Mouse (Mus musculus) right cerebral cortex, postnatal 14 days (tissue): Measurements from ENCODE around the gene Fxyd4.

Experiments used
- DNase-seq: peaks from one replicate; pipeline ENCODE4 v3.0.0; 2022

The Fxyd4 gene

DNA sequence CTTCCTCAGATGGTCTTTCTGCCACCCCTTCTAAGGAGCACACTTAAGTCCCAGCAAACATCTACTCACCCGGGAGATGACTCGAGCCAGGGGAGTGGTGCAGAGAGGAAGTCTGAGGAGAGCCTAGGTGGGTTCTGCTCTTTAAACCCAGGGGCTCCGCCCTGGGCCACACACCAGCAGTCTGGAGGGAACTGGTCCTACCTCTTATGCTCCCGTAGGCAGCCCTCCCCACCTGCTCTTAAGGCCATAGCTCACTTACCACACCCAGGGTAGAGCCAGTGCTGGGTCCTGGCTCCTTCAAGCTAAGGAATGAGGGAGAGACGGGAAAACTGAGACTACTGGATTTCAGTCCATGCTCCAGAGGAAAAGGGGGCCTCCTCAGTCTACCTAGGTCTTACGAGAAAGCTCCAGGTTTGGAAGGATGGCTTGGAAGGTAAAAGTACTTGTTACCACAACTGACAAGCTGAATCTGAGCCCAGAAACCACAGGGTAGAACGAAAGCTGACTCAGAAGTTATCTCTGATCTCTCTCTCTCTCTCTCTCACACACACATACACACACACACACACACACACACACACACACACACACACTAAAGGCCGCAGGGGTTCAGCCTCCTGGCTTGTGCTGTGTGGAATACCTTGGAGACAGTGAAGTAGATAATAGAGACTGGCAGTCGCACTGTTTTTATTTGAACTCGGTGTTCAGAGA lies at the start of gene Fxyd4:
Gene Fxyd4 (minus strand): TSS at position 471 of the 711 bp plus-strand sequence.
- no peak for DNase-seq

DNA sequence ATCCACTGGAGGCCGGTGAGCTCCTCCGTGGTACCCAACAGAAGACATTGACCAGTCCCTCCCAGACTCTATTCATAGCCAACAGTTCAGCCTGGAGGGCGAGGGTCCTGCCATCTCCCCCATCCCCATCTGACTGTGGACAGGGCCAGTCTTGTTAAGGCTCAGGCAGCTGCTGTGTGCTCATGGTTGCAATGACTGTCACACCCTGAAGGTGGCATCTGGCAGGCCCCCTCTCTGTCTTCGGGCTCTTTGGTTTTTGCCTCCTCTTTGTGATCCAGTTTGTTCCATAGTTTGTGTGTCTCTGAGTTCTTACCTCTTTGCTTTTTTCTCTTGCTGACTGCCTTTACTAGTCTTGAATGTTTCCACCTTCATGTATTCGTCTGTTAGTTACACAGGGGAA lies 49.7 kb upstream of the Fxyd4 start:
- no peak for DNase-seq

DNA sequence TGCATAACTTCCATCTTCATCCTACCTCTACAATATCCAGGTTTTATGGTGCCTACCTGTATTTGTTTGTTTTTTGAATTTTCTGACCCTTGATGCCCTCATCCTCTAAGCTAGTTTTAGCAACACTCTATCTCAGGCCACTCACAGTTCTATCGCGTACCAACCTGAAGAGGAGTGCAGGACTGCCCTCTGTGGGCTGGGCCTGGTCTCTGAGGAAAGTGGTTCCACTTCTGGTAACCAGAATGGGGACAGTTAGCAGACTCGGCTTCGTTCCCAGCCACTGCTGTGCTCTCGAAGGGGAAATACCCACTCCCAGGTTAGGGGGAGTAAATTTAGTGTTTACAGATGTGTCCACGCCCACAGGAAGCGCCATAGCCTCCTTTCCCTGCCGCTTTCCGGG lies 29.2 kb upstream of the Fxyd4 start:
- DNase-seq, result no peak

DNA sequence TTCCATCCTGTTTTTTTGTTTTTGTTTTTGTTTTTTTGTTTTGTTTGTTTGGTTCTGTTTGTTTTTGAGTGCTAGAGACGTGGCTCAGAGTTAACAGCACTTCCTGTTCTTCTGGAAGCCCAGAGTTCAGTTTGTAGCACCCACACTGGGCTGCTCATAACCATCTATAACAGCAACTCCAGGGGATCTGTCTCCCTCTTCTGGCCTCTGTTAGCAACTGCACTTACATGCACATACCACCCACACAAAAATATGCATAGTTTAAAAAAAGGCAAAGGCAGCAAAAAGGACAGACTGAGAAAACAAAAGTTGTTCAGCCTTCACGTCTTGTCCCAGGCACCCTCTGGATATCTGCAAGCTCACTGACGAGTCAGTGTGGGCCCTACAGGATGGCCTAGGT lies 25.7 kb upstream of the Fxyd4 start:
- DNase-seq, result no peak

DNA sequence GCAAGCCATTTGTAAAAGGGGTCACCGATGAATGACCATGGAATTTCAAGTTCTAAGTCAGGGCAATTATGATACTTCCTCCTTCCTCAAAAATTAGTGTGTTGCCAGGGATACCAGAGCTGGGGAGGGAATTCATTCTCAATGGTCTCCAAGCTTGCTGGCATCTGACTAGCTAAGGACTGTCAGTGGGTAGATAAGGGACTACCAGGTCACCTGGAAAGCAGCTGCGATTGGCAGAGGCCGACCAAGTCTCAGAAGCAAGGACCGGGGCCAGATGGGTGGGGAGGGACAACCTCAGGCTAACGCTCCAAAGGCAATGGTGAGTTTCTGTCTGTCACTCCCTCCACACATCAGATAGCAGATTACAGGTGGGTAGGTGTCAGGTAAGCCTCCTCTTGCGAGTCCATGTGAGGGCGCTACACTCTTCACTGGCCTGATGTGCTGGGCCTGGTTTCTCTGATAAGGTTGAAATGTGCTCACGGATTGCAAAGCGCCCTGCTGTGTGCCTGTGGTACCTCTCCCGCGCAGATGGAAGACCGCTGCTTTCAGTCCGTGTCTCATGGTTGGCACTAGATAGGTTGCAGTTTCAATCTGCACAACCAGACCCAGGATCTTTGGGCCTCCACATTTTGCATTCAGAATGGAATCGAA lies 19.5 kb upstream of the Fxyd4 start:
- DNase-seq, result no peak

DNA sequence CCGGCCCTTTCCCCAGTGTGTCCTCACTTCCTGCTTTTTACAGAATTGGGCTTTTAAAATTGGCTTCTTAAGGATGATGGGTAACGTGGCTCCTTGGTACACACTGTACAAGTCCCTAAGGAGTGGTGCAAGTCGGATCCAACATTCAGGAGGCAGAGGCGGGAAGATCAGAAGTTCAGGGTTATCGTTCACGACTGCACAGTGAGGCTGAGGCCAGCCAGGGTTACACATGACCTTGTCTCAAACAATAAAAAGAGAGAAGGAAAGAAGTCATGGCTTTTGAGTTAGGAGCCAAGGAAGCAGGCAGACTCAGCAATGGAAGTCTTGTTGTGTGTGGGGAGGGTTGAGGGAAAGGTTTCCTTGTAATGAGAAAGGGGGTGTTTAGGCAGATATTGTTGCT lies 18.7 kb upstream of the Fxyd4 start:
- no peak for DNase-seq

DNA sequence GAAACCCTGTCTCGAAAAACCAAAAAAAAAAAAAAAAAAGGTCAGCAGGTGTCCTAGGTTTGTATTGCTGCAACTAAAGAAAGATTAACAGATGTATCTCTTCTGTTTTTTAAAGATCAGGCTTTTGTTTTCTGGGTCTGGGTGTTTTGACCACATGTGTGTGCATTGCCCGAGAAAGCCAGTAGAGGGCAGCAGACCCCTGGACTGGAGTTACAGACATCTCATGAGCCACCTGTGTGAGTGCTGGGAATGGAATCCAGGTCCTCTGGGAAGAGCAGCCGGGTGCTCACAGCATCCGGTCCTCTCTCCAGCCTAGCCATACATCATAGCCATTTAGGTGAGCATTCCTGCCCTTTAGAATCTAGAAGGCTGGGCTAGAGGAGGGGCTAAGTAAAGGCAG lies 14.8 kb upstream of the Fxyd4 start:
- DNase-seq, result no peak

DNA sequence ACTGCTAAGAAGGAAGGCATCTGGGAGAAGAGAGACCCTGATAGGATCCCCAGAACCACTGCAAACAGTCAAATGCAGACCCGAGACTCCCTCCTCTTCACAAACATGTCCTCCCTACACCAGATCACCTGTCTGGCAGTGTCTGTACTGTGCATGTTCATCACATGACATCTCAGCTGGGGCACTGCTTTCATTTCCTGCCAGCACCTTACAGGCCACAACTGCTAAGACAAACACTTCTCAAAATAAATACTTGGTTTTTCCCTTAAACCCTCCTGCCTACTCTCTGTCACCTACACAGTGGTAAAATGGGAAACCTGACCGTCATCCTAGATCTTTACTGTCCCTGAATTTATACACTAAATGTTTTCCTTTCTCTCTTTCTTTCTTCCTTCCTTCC lies 6.4 kb upstream of the Fxyd4 start:
- no peak for DNase-seq

DNA sequence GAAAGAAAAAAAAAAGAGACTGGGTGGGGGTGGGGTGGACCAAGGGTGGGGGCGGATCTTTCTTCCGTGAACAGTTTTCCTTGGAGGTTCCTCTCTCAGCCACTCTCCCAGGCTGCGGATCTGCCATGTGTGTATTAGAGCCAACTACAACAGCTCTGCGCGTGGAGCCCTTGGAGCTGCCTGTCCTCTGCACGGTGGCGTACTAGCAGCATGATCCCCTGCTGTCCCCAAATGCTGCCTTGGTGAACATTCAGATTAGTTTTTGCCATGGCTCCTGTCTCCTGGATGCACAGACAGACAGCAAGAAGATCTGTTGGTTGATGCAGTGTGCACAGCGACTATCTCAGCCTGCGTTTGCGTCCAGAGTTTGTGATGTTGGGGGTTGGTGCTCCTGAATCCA lies 5.3 kb upstream of the Fxyd4 start:
- peak; percentile 34 for DNase-seq

DNA sequence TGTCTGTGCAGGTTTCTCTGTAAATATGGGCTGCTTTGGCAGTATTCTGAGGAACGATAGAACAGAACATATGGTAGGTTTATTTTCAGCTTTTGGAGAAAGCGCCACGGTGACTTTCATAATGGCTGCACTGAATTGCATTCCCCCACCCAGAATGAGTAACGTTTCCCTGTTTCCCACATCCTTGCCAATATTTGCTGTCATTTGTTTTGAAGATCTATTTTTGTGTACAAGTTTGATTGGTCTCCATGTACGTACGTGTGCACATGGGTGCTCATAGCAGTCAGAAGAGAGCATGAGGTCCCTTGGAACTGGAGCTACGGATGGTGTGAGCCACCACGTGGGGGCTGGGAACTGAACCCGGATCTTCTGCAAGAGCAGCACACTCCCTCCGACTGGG lies 1.5 kb upstream of the Fxyd4 start:
- no peak for DNase-seq

DNA sequence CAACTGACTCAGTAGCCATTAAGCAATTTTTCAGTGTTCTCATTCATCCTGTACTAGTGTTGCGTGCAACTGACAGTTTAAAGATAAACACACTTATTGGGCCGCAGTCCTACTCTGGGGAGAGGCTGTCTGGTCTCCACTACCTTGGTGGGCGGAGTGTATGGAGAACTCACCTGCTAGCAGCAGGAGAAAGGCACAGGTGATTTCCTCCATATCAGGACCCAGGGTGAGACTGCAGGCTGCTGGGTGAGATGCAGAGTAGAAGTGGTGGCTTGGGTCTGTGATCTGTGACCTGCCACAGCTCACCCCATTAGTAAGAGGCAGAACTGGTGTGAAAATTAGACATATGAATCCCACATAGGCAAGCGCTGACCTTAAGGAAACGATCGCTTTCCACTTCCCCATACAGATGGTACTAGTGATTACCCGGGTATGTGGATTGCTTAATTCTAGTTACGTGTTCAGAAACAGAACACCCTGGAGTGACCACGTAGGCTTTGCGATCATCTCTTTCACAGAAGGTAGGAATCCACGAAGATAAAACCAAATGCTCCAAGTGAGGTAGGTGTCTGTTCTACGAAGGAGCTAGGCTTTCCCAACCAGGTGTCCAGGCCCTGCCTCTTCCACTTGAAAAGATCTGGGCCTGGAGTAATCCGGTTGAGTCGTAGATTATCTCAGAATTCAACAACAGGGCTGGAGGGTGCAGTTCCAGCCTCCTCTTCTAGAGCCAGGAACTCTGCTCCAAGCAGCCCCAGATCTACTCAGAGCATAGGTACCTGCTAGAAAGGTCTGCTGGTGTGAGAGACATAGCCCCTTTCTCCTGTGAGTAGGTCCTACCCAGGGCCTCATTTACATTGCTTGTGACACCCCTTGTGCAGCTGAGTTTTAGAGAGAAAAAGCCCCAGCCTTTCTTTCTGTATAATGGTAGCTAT lies 1.5 kb downstream of the Fxyd4 start:
- no peak for DNase-seq

DNA sequence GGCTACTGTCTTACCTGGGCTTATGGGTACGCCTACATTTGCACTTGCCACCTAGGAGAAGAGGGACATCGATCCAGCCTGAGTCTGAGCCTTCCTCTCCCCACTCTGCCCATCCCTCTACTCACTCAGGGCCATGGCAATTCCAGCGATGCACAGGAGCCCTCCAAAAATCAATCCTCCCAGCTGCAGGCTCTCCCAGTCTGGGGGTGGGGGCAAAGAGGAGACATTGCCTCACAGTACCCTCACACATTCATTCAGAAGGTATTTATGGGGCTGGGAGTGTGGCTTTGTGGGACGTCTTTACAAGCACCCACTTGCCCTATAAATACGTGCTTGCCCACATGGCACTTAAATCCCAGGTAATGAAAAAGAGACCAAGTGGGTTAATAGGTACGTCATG lies 3.2 kb downstream of the Fxyd4 start:
- DNase-seq, result no peak

DNA sequence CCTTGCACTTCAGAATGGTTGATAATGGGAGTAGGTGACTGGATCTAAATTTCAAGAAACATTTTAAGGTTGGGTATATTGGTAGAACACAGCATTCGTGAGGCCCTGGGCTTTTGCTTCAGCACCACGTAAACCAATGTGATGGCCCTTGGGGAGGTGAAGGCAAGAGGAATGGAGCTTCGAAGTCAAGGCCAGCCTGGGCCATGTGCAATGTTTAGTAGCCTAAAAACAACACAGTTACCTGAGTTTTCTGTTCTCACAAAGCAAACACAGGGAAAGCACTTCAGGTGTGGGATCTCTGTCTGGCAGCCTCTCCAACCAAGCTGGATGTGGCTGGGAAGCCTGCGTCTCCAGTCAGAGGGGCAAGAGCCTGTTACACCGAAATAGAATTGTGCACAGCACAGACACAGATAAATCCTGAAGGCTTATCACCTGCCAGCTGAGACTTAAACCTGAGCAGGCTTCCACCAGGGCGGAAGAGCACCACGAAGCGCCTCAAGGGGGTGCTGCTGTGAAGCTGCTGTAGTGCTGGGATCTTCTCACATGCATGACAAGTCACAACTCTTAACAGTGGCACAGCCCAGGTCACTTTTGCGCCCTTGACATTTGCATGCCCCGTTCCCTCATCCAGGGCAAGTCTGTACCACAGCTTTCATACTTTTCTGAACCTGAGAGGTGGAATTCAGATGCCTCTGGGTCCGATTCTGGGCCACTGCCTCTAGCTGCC lies 5.0 kb downstream of the Fxyd4 start:
- no peak for DNase-seq

DNA sequence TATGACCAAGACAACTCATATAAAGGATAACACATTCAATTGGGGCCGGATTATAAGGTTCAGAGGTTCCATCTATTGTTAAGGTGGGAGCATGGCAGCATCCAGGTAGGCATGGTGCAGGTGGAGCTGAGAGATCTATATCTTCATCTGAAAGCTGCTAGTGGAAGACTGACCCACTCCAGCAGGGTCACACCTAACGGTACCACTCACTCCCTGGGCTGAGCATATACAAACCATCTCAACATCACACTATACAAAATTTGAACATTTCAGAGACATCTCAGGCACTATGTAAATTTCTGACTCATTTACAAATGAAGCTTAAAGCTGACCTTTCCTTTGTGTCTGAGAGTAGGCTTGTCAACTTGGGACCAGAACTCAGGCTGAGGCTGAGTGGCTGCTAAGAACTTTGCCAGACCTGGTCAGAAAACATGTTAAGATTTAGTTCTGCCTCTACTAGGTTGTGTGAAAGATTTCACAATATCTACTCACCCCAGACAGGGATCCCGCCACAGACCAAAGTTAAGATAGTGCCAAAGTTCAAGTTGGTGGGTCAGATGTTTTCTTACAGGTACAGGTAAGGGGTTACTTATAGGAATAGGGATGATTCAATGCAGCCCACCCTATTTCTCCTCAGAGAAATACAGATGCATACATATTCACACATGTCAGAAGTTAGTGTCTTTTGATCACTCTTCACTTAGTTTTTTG lies 7.4 kb downstream of the Fxyd4 start:
- DNase-seq, result no peak

DNA sequence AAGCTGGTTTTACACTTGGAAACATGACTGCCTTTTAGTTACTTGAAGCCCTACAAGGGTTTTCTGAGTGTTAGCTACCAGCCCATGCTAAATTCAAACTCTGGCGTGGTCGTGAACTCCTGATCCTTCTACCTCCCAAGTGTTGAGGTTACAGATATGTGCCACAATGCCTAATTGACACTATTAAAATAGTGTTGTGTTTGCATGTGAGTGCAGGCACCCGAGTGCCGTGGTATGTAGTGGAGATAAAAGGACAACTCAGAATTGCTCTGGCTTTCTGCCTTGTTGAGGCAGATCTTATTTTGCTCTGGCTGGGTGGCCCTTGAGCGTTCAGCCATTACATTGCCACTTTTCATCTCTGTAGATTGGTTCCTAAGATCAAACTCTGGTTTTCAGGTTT lies 8.7 kb downstream of the Fxyd4 start:
- DNase-seq, result no peak

DNA sequence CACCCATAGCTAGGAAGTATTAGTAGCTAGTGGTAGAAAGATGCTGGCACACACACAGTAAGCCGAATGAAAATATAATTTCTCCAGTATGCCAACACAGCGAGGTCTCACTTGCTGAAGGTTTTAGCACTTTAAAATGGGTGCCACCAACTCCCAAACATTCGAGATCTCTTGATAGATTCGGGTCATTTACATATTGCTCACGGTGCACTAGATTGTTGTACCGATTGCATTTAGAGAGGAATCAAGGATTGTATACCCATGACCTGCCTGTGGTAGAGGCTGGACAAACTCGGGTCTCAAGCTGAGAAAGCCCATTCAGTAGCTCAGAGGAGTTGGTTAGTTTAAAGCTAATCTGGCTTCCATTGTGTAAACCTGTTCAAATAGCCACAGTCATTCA lies 9.5 kb downstream of the Fxyd4 start:
- DNase-seq, result no peak

DNA sequence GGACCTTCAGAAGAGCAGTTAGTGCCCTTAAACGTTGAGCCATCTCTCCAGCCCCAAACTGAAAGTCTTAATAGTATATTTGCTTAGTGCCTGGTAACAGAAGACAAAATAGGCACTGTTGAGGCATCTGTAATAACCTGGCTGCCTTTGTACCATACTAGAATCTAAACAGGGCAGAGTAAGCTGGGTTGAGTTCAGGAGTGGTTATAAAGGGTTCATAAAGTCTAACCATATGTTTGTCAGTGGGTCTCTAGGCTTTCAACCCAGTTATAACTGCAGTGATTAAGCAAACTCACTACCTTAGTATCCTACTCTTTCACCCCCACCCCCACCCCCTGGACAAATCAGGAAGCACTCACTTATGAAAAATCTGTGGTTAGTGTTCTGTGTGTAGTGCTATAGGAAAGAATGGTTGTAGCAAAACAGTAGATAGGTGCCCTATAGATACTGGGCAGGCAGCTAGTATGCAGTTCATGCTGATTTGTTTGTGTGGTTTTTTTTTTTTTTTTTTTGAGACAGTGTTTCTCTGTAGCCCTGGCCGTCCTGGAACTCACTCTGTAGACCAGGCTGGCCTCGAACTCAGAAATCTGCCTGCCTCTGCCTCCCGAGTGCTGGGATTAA lies 10.5 kb downstream of the Fxyd4 start:
- DNase-seq, result no peak

DNA sequence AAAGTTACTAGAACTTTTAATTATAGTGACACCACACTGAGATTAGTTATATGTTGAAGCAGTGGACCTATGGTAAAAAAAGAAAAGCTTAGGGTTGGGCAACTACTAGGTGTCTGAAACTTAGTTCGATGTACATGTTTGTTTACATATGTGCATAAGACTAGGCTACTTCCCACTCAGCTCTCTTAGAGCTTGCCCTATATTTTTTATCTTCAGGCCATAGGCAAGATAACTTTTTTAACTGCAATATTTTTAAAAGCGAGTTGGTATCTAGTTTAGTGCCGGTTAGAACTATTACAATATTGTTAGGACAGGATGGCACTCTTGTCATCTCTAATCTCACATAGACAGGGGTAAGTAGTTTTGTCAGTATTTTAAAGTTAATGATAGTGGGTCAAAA lies 15.5 kb downstream of the Fxyd4 start:
- no peak for DNase-seq

DNA sequence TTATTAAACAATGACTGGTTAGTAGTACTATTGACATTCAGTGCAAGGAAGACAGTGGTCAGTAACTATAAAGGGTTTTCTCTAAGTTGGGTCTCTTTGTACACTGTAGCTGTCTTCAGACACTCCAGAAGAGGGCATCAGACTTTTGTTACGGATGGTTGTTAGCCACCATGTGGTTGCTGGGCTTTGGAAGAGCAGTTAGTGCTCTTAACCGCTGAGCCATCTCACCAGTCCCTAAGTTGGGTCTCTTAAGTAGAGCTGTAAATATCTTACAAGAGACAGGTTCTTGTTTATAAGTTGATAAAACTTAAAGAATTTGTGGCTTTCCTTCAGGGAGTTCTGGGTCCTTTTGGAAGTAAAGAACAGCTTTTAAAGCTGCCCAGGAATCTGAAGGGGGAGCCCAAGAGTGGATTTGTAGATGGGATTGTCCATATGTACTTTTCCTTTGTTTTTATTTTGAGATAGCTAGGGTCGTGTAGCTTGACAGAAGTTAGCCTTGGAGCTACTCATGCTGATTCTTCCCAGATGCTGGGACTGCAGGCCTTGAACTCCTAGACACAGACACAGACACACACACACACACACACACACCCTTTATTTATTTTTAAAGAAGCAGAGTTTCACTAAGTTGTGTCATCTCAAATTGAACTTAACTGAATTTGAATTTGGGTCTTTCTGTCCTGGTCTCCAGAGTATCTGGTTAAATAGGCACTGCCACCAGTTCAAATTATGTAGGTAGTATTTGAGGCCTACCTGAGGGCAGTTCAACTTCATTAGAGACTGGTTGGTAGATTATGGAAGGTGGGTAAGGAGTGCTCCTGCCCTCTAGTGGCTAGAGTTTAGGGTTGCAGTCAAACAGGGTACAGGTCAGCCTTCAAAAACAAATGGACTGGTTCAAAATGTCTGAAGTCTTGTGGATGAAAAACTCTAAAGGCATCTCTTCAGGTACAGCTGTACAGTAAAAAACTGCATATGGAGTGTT lies 16.5 kb downstream of the Fxyd4 start:
- no peak for DNase-seq

DNA sequence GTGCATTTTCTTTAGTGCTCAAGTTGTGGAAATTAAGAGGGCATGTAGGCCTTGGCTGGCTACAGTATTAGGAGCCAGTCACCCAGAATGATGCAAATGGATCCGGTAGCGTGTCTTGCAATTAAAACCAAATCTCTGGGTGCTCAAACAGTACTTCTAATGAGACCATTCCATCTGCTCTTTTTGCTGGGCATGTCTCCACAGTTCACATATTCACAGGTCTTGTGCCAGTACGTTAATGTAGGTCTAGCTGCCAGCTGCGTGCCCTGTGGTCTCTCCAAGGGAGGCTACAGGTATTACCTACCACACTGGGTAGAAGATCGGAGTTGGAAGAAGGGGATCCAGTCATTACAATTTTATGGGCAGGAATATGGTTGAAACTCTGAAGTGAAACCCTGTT lies 19.4 kb downstream of the Fxyd4 start:
- no peak for DNase-seq

DNA sequence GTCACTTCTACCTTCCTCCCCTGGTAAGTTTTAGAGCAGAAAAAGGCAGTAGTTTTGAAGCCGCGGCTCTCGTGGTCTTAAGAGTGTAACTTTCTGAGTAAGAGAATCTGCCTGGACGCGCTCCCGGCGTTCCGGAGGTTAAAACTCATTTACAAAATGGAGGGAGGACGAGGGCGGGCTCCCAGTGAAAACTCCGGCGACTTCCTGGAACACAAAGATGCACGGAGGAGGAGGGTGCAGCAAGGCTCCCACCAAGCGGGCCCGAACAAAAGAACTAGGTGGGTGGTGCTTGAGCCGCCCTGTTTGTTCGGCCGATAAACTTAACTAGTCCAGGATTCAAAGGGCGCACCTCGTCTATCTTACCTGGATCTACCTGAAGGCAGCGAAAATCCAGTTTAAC lies 19.9 kb downstream of the Fxyd4 start:
- peak; percentile 26 for DNase-seq
